Mouse (Mus musculus): ENCODE data around the gene Cdh5. TPM values are rescaled to one million over a fixed set of nuclear protein-coding genes. Genes with fewer than 3 reads are reported as not detected.

Cdh5 gene
- total RNA-seq, 2 experiments from 2014 or later, result 134 to 136 TPM

- no peak for DNase-seq
- intact Hi-C loops (cut with DNase I; ENCODE audit: low total_unique reads), result no loop called here
Observed at GRCm38 (mm10) chr8:104172420-104172819, 71.0 kb downstream of the Cdh5 start.

GRCm38 (mm10) chr8:104175848-104176527, 74.6 kb downstream of the Cdh5 start:
- intact Hi-C loops (cut with DNase I; ENCODE audit: low total_unique reads), result no loop called here
- no peak for DNase-seq

GRCm38 (mm10) chr8:104177054-104177453, 75.6 kb downstream of the Cdh5 start:
- no peak for DNase-seq

GRCm38 (mm10) chr8:104184905-104185304, 83.5 kb downstream of the Cdh5 start:
- no peak for DNase-seq
- intact Hi-C loops (cut with DNase I; ENCODE audit: low total_unique reads), result no loop called here

More at GRCm38 (mm10) chr8:104177054-104177453, 75.6 kb downstream of the Cdh5 start:
- intact Hi-C loops (cut with DNase I; ENCODE audit: low total_unique reads), result no loop called here

GRCm38 (mm10) chr8:104186827-104187226, 85.4 kb downstream of the Cdh5 start:
- intact Hi-C loops (cut with DNase I; ENCODE audit: low total_unique reads), result no loop called here
- no peak for DNase-seq

GRCm38 (mm10) chr8:104187622-104188021, 86.2 kb downstream of the Cdh5 start:
- intact Hi-C loops (cut with DNase I; ENCODE audit: low total_unique reads), result no loop called here
- DNase-seq, result no peak

GRCm38 (mm10) chr8:104188459-104188858, 87.0 kb downstream of the Cdh5 start:
- intact Hi-C loops (cut with DNase I; ENCODE audit: low total_unique reads), result no loop called here

GRCm38 (mm10) chr8:104190777-104191468, 89.5 kb downstream of the Cdh5 start:
- intact Hi-C loops (cut with DNase I; ENCODE audit: low total_unique reads), result no loop called here
- no peak for DNase-seq

More at GRCm38 (mm10) chr8:104188459-104188858, 87.0 kb downstream of the Cdh5 start:
- DNase-seq, result no peak

GRCm38 (mm10) chr8:104191496-104191895, 90.1 kb downstream of the Cdh5 start:
- intact Hi-C loops (cut with DNase I; ENCODE audit: low total_unique reads), result no loop called here
- no peak for DNase-seq

Other genes with a start within 250 kb of the Cdh5 start
- under 1 TPM; 0.53 to 0.90 TPM for gene Bean1, start 68.8 kb downstream of the Cdh5 start, total RNA-seq (2021)
- 1 to 10 TPM; 3.7 to 4.7 TPM for gene Tk2, start 146.9 kb downstream of the Cdh5 start, total RNA-seq (2021)
- gene Cklf, start 149.2 kb downstream of the Cdh5 start, total RNA-seq (2021), result 1 to 10 TPM; 3.5 to 5.0 TPM
- not detected for gene Cmtm2a, start 191.6 kb downstream of the Cdh5 start, total RNA-seq (2021)
- gene Gm45711, start 208.5 kb downstream of the Cdh5 start, total RNA-seq (2021), result not detected
- not detected for gene Cmtm1, start 208.5 kb downstream of the Cdh5 start, total RNA-seq (2021)
- gene Gm11020, start 219.9 kb downstream of the Cdh5 start, total RNA-seq (2021), result not detected
- not detected for gene Cmtm2b, start 220.6 kb downstream of the Cdh5 start, total RNA-seq (2021)
- 10 to 100 TPM; 15.2 to 21.7 TPM for gene Cmtm3, start 237.8 kb downstream of the Cdh5 start, total RNA-seq (2021)